Mouse (Mus musculus) embryonic fibroblast, embryonic 13.5 days (primary cell): ENCODE measurements at regions not wholly inside any gene's neighbourhood (a gene's known extent, or its start where the extent isn't known, plus 50 kb on each side); places are given as distances from the start of the nearest gene placed in this dataset.

ENCODE experiments used
- CTCF ChIP-seq: IDR thresholded peaks from 2 replicates; pipeline ENCODE4 v1.5.1; 2011; ENCODE audit warnings: mild to moderate bottlenecking, control low read depth, low read length, moderate library complexity, borderline replicate concordance; ENCODE audit not compliant: insufficient read depth
- POLR2A ChIP-seq: IDR thresholded peaks from 2 replicates; pipeline ENCODE4 v1.6.1; 2011; ENCODE audit warnings: low read depth, mild to moderate bottlenecking, control low read depth, low read length, moderate library complexity

DNA sequence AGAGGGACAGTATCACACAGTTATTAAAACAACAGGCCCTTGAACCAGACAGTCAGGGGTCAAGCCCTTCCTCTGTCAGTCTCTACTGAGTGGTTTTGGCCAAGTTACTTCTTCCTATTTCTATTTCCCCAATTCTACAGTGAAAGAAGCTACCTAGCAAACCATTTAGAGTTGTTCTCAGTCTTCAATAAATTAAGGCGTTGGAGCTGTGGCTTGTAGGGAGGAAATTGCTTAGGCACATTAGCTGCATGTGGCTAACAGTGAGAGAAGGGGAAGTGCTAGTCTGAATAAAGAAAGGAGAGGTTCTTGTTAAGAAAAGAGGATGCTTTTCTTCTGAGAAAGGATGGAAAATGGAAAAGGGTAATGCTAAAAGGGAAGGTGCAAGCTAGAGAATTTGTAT is 60.0 kb upstream of the H2al1a start:
- TF ChIP-seq CTCF (no peak), POLR2A (no peak)
